Mouse (Mus musculus) MEL (cell line): ENCODE results near the gene Xlr4b.
"Not testable (repeated sequence)": the region's sequence is repeated elsewhere in the genome, so short reads cannot be mapped to it uniquely, and the experiment has no call there.

Experiments
- CTCF ChIP-seq, 3 experiments: IDR thresholded peaks in 2 of 3; conservative IDR thresholded peaks in 1 of 3; 2 replicates each; pipeline ENCODE4 v1.5.1; 2011 to 2012; ENCODE audit warnings: low read length in 3 of 3, low read depth in 2 of 3, mild to moderate bottlenecking in 2 of 3, improper control_type of control experiment in 1 of 3, inconsistent platforms in 1 of 3, mixed read lengths in 1 of 3, moderate library complexity in 1 of 3; ENCODE audit not compliant: control insufficient read depth in 1 of 3, insufficient read depth in 1 of 3, poor library complexity in 1 of 3, severe bottlenecking in 1 of 3
- EP300 ChIP-seq, 2 experiments: IDR thresholded peaks; 2 replicates each; pipeline ENCODE4 v1.6.1; 2011; ENCODE audit warnings: improper control_type of control experiment in 2 of 2, low read length in 2 of 2, low read depth in 1 of 2, mild to moderate bottlenecking in 1 of 2
- GATA1 ChIP-seq: IDR thresholded peaks from 2 replicates; pipeline ENCODE4 v1.6.1; 2011; ENCODE audit warnings: low read depth, low read length, improper control_type of control experiment
- MEF2A ChIP-seq: IDR thresholded peaks from 2 replicates; pipeline ENCODE4 v1.6.1; 2014; ENCODE audit warnings: low read depth, mild to moderate bottlenecking, inconsistent platforms, low read length, improper control_type of control experiment; ENCODE audit not compliant: poor library complexity, insufficient replicate concordance, severe bottlenecking; ENCODE audit errors: extremely low read depth
- MXI1 ChIP-seq: IDR thresholded peaks from 2 replicates; pipeline ENCODE4 v1.6.1; 2011; ENCODE audit warnings: mild to moderate bottlenecking, low read depth, low read length, improper control_type of control experiment
- POLR2A ChIP-seq, 2 experiments: IDR thresholded peaks; 2 replicates each; pipeline ENCODE4 v1.6.1; 2011 to 2012; ENCODE audit warnings: low read length in 2 of 2, mild to moderate bottlenecking in 2 of 2, control low read depth in 1 of 2, improper control_type of control experiment in 1 of 2, low read depth in 1 of 2, moderate library complexity in 1 of 2; ENCODE audit not compliant: control insufficient read depth in 1 of 2, insufficient read depth in 1 of 2, poor library complexity in 1 of 2

DNA sequence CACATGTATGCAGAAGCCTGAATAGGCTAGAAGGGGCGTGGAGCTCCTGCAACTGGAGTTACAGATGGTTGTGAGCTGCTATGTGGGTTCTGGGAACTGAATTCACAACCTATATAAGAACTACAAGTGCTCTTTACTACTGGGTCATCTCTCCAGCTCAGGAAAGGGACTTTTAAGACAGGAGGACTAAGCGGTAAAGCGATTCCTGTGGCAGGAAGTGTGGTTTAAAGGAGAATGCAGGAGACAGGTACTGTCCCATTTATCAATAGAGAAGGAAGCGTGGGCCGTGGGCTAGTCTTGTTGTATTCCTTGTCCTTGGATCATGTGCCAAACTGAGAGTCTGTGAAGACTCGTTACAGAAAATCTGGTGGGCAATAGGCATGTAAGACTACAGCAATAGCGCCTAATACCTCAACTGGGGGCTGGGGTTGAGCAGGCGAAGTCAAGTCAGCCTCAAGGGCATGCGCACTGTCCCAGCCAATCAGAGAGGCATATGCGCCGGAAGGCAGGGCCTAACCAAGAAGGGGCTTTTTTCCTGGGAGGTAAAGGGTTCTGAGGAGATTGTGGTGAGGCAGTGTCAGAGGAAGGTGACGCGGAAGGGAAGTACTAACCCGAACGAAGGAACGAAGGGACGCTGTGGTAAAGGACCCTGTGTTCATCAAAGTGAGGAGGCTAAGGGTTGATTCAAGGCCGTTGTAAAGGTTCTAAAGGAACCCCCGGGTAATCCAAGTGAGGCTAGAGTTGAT is at the start of gene Xlr4b:
- not testable (repeated sequence) for TF ChIP-seq GATA1; EP300 (IDR thresholded peaks at IDR 0.05; ENCODE audit: low read depth in 1 of 2, low read length in 2 of 2); CTCF (IDR thresholded peaks at IDR 0.05 in 2 of 3, conservative IDR thresholded peaks at IDR 0.05 in 1 of 3; ENCODE audit: control insufficient read depth in 1 of 3, insufficient read depth in 1 of 3, low read depth in 2 of 3, low read length in 3 of 3, poor library complexity in 1 of 3, severe bottlenecking in 1 of 3); POLR2A (IDR thresholded peaks at IDR 0.05; ENCODE audit: control insufficient read depth in 1 of 2, insufficient read depth in 1 of 2, low read depth in 1 of 2, low read length in 2 of 2, poor library complexity in 1 of 2); MEF2A; MXI1
